Mouse (Mus musculus) cerebellum, adult 2 months (tissue): Measurements from ENCODE around the gene Tpcn2. TPM values are rescaled to one million over a fixed set of nuclear protein-coding genes. Genes with fewer than 3 reads are reported as not detected.

ENCODE experiments used
- DNase-seq, 2 experiments: peaks; one replicate each; pipeline ENCODE4 v3.0.0; 2021
- H3K27ac ChIP-seq: fragments of 200-500 bp; 2 replicates; pipeline ENCODE4 v1.5.1; 2012; ENCODE audit warnings: low read length, control low read depth, inconsistent platforms; ENCODE audit not compliant: insufficient read depth
- H3K27me3 ChIP-seq: fragments of 200-500 bp; 2 replicates; pipeline ENCODE4 v1.6.1; 2012; ENCODE audit warnings: inconsistent platforms, mild to moderate bottlenecking, low read length, moderate library complexity; ENCODE audit not compliant: control insufficient read depth, insufficient read depth
- H3K4me1 ChIP-seq: fragments of 200-500 bp; 2 replicates; pipeline ENCODE4 v1.6.1; 2011; ENCODE audit warnings: low read length; ENCODE audit not compliant: control insufficient read depth, insufficient read depth
- H3K4me3 ChIP-seq: fragments of 200-500 bp; replicated peaks from 2 replicates; pipeline ENCODE3; 2011; ENCODE audit warnings: mild to moderate bottlenecking, low read depth, low read length, control low read depth; ENCODE audit not compliant: insufficient read depth
- CTCF ChIP-seq: fragments of 200-500 bp; IDR thresholded peaks from 2 replicates; pipeline ENCODE4 v1.5.1; 2011; ENCODE audit warnings: low read depth, mild to moderate bottlenecking, control low read depth, low read length, moderate library complexity, borderline replicate concordance; ENCODE audit not compliant: insufficient read depth
- POLR2A ChIP-seq: fragments of 200-500 bp; IDR thresholded peaks from 2 replicates; pipeline ENCODE4 v1.6.1; 2011; ENCODE audit warnings: low read length, control low read depth, borderline replicate concordance; ENCODE audit not compliant: insufficient read depth
- WGBS: fragments of 180-500 bp; shearing (Covaris S2); methylation state at CpG from one replicate; pipeline ENCODE4 v1.1.7; 2018; 5-methylcytosine and 5-hydroxymethylcytosine counted together
- polyA plus RNA-seq: library from polyadenylated mRNA; depleted of rRNA; stranded (reverse); fragments of >200 nt; gene quantifications from 2 replicates; pipeline ENCODE4 v1.2.3, GENCODE M21; 2012

Tpcn2 gene
- polyA plus RNA-seq, 1 experiment: 24.4 TPM

DNA sequence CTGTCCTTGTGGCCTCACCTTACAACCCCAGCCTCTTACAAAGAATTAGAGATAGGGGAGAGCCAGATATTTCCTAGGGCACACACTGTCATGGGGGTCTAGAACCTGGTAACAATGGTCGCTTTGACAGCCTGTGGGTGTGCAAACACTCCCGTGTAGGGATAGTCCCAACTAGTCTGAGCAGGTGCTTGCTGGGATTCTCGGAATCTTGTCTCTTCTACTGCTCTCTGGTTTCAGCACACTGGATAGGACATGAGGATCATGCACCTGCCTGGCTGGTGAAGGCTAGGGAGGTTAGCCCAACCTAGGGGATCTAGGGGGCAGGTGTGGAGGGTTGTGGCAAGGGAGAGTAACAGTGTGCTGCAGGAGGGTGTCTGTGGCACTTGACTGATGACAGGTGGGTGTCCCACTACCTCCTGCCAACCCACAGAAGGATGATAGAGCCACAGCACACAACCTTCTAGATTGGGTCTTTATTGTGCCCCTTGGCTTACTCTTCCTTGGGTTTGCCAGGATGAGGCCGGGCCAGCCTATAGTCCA is 78.4 kb downstream of the Tpcn2 start:
- no peak for TF ChIP-seq POLR2A
- no peak for TF ChIP-seq CTCF
- WGBS: 95% methylated on average over 4 of the region's 4 CpGs
- Histone ChIP-seq H3K4me3 (no peak overlapping the region), H3K27ac (no peak overlapping the region), H3K4me1 (peaks cover 11% of the 10 kb centered on the region), H3K27me3 (no peaks in the 10 kb centered on the region)
- DNase-seq: no peak

- WGBS: 21% methylated on average over 2 of the region's 2 CpGs
- no peak for DNase-seq
These were observed 84.1 kb downstream of the Tpcn2 start for GRCm38 (mm10) chr7:145199711-145200110.

GRCm38 (mm10) chr7:145198223-145198714 is 85.5 kb downstream of the Tpcn2 start:
- TF ChIP-seq CTCF: no peak
- TF ChIP-seq POLR2A: no peak
- 26% methylated on average over 4 of the region's 4 CpGs for WGBS
- Histone ChIP-seq H3K27me3 (no peaks in the 10 kb centered on the region), H3K4me3 (no peak overlapping the region), H3K4me1 (peaks cover 29% of the 10 kb centered on the region), H3K27ac (no peak overlapping the region)
- DNase-seq: peak; percentile 23 to 37

More at GRCm38 (mm10) chr7:145199711-145200110, 84.1 kb downstream of the Tpcn2 start:
- H3K4me3 ChIP-seq: no peak overlapping the region
- TF ChIP-seq CTCF (no peak), POLR2A (no peak)
- no peak overlapping the region for H3K27ac ChIP-seq
- peaks cover 22% of the 10 kb centered on the region for H3K4me1 ChIP-seq
- H3K27me3 ChIP-seq: no peaks in the 10 kb centered on the region

DNA sequence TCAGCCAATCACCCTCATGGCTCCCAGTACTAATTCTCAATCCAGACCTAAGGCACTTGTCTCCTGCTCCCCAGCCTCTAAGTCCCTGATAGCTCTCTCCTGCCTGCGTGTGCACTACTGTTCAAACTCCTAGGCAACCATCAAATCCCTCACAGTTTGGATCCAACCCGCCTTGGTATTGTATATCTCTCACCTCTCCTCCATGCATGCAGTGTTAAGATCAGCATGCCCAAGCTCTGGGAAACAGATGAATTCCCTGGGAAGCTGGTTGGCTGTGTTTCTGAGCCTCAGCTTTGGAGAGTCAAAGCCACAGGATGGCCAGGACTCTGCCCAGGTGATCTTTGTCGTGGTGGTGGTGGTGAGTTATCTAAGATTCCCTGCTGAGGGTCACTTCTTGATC is 86.1 kb downstream of the Tpcn2 start:
- peaks cover 29% of the 10 kb centered on the region for H3K4me1 ChIP-seq
- TF ChIP-seq POLR2A (no peak), CTCF (no peak)
- no peak overlapping the region for H3K27ac ChIP-seq
- H3K4me3 ChIP-seq: no peak overlapping the region
- DNase-seq: no peak
- 74% methylated on average over 3 of the region's 3 CpGs for WGBS
- H3K27me3 ChIP-seq: no peaks in the 10 kb centered on the region

- no peak for TF ChIP-seq POLR2A
- no peak for TF ChIP-seq CTCF
- 38% methylated on average over 3 of the region's 3 CpGs for WGBS
- DNase-seq: peak; percentile 42 to 60
- no peak overlapping the region for H3K4me3 ChIP-seq
- H3K27ac ChIP-seq: no peak overlapping the region
- H3K27me3 ChIP-seq: no peaks in the 10 kb centered on the region
- H3K4me1 ChIP-seq: peaks cover 29% of the 10 kb centered on the region
These were observed 86.8 kb downstream of the Tpcn2 start for GRCm38 (mm10) chr7:145197042-145197441.

DNA sequence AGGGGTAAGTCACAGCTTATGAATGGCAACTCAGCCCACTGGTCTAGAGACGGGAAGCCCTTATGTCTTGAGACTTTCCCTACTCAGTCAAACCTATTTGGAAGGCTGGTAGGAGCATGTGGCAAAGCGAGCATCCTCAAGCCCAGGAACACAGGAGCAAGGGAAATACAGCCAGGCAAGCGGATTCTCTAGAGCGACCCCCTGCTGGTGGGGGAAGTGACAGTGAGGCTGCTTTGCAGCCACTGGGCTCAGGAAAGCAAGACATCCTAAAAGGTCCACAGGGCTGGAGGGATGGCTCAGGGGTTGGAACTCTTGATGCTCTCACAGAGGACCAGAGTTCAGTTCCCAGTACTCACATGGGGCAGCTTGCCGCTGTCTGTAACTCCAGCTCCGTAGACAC is 87.5 kb downstream of the Tpcn2 start:
- 78% methylated on average over 6 of the region's 6 CpGs for WGBS
- Histone ChIP-seq H3K4me3 (no peak overlapping the region), H3K27ac (no peak overlapping the region), H3K4me1 (peaks cover 29% of the 10 kb centered on the region), H3K27me3 (no peaks in the 10 kb centered on the region)
- peak in 1 of 2 experiments; percentile 25 for DNase-seq
- TF ChIP-seq CTCF (no peak), POLR2A (no peak)

- H3K27me3 ChIP-seq: no peaks in the 10 kb centered on the region
- no peak overlapping the region for H3K27ac ChIP-seq
- no peak overlapping the region for H3K4me3 ChIP-seq
- WGBS: 47% methylated on average over 5 of the region's 5 CpGs
- H3K4me1 ChIP-seq: peaks cover 29% of the 10 kb centered on the region
- peak; percentile 23 to 49 for DNase-seq
- TF ChIP-seq CTCF (no peak), POLR2A (no peak)
These were observed 88.5 kb downstream of the Tpcn2 start for GRCm38 (mm10) chr7:145195186-145195927.

GRCm38 (mm10) chr7:145194455-145195161 is 89.2 kb downstream of the Tpcn2 start:
- DNase-seq: peak; percentile 46 to 61
- H3K4me1 ChIP-seq: peaks cover 26% of the 10 kb centered on the region
- 49% methylated on average over 3 of the region's 3 CpGs for WGBS
- H3K27me3 ChIP-seq: no peaks in the 10 kb centered on the region
- no peak overlapping the region for H3K27ac ChIP-seq
- no peak overlapping the region for H3K4me3 ChIP-seq
- TF ChIP-seq CTCF (no peak), POLR2A (no peak)
